In genomic region chr5:150971126-150971525, GRCm38 (mm10) we compare ENCODE assay signal across 18 mouse cellular contexts. TPM values are rescaled to one million over a fixed set of nuclear protein-coding genes. Genes with fewer than 3 reads are reported as not detected.
"Had no signal": no experiment of that assay in that cellular context is flagged by ENCODE, and none has a peak within 500 bp of the region (broad histone marks: within the 10 kb centered on the region; RNA-seq: fewer than 3 reads in every experiment).

No protein-coding gene starts in this region.

- DNase-seq: liver, postnatal 0 days; lung, adult 2 months; lung, postnatal 10 days; right cerebral cortex, postnatal 14 days; thymus, adult 2 months; thymus, postnatal 25 days; thymus, postnatal 4 days had no signal

- H3K4me3 ChIP-seq: lung, embryonic 15.5 days; megakaryocyte, embryonic 14.5 days; midbrain, embryonic 13.5 days; midbrain, embryonic 15.5 days; neural tube, embryonic 12.5 days; stomach, embryonic 15.5 days had no signal

- H3K9me3 ChIP-seq: lung, embryonic 15.5 days; midbrain, embryonic 13.5 days; midbrain, embryonic 15.5 days; neural tube, embryonic 12.5 days; stomach, embryonic 15.5 days had no signal

- H3K36me3 ChIP-seq: lung, embryonic 15.5 days; midbrain, embryonic 13.5 days; midbrain, embryonic 15.5 days; neural tube, embryonic 12.5 days; stomach, embryonic 15.5 days had no signal

- H3K4me1 ChIP-seq: lung, embryonic 15.5 days; megakaryocyte, embryonic 14.5 days; midbrain, embryonic 15.5 days; neural tube, embryonic 12.5 days; stomach, embryonic 15.5 days had no signal

- H3K27ac ChIP-seq: lung, embryonic 15.5 days; macrophage; midbrain, embryonic 13.5 days; midbrain, embryonic 15.5 days; neural tube, embryonic 12.5 days; stomach, embryonic 15.5 days; stomach, postnatal 0 days had no signal

- H3K27me3 ChIP-seq: lung, embryonic 15.5 days; megakaryocyte, embryonic 14.5 days; midbrain, embryonic 13.5 days; midbrain, embryonic 15.5 days; neural tube, embryonic 12.5 days; stomach, embryonic 15.5 days had no signal

RNA-seq across cellular contexts. Expression of gene Kl, which starts 18.7 kb away (rescaled TPM):
- total RNA-seq: megakaryocyte progenitor cell, adult 5-6 weeks; monocyte, adult 5-6 weeks; neutrophil, adult 5-6 weeks had no signal
- polyA plus RNA-seq: macrophage had no signal
